Mouse (Mus musculus) kidney, postnatal 36 days (tissue): ENCODE data around the gene Amy2a4.
"Not testable (repeated sequence)": the region's sequence is repeated elsewhere in the genome, so short reads cannot be mapped to it uniquely, and the experiment has no call there.

Experiments
- DNase-seq, 2 experiments: peaks; one replicate each; pipeline ENCODE4 v3.0.0; 2021 to 2022; ENCODE audit warnings: mixed read lengths in 2 of 2

The Amy2a4 gene

DNA sequence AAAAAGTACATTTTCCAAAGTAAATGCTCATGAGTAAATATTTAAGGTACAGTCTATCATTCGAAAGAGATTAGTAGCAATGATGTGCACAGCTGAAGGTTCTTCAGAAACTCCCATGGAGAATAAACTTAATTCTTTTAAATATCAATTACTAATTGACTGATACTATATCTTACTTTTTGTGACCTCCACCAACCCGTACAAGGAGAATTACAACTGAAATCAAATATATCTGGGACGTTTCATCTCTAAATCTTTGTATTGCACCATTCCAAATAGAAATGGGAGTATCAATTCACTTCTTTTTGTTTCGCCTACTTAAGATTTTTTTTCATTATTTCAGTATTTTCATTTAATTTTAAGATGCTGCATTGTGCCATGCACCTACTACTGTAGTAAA is at the start of gene Amy2a4:
Gene Amy2a4, minus strand, starts transcription at position 101 of the 400 bp plus-strand sequence.
- not testable (repeated sequence) for DNase-seq

DNA sequence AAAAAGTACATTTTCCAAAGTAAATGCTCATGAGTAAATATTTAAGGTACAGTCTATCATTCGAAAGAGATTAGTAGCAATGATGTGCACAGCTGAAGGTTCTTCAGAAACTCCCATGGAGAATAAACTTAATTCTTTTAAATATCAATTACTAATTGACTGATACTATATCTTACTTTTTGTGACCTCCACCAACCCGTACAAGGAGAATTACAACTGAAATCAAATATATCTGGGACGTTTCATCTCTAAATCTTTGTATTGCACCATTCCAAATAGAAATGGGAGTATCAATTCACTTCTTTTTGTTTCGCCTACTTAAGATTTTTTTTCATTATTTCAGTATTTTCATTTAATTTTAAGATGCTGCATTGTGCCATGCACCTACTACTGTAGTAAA is 32.7 kb upstream of the Amy2a4 start, which contains the start of gene Amy2a3:
Gene Amy2a3, minus strand, starts transcription at position 101 of the 400 bp plus-strand sequence.
- DNase-seq: not testable (repeated sequence)

DNA sequence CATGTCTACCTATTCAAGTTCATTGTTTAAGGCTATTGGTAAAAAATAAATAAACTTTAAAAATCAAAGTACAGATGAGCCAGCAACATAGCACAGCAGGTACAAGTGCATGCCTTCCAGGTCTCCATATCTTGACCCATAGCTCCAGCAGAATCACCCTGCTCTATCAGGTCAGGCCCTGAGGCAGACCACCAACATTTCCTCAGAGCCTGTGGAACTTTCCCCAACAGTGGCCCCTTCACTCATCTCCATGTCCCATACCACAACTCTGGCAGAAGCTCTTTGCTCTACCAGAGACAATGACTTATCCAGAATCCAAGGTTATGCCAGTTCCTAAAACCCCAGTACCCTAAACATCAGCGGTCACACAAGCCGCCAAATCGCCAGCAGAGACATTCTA is 21.7 kb upstream of the Amy2a4 start:
- DNase-seq: not testable (repeated sequence)

DNA sequence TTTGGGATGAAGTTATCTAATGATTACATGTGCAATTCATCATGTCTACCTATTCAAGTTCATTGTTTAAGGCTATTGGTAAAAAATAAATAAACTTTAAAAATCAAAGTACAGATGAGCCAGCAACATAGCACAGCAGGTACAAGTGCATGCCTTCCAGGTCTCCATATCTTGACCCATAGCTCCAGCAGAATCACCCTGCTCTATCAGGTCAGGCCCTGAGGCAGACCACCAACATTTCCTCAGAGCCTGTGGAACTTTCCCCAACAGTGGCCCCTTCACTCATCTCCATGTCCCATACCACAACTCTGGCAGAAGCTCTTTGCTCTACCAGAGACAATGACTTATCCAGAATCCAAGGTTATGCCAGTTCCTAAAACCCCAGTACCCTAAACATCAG is 11.0 kb downstream of the Amy2a4 start:
- DNase-seq: not testable (repeated sequence)

DNA sequence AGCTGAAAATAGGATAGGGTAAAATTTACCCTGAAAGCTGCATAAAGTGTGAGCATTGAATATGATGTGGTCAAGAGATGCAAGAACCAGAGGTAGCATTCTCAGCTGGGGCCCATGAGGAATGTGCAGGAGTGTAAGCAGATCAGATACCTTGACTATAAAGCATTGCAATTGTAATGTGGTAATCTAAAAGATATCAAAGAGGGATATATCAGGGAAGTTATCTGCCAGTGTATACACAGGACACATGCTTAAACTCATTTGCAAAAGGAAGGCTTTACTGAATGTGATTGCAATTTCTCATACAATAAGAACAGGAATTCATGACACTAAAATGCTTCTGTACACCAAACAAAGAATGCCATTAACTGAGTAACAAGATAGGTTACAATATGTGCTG is 11.7 kb downstream of the Amy2a4 start:
- not testable (repeated sequence) for DNase-seq

DNA sequence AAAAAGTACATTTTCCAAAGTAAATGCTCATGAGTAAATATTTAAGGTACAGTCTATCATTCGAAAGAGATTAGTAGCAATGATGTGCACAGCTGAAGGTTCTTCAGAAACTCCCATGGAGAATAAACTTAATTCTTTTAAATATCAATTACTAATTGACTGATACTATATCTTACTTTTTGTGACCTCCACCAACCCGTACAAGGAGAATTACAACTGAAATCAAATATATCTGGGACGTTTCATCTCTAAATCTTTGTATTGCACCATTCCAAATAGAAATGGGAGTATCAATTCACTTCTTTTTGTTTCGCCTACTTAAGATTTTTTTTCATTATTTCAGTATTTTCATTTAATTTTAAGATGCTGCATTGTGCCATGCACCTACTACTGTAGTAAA is 32.5 kb downstream of the Amy2a4 start, which contains the start of gene Amy2a5:
Gene Amy2a5, minus strand, starts transcription at position 101 of the 400 bp plus-strand sequence.
- not testable (repeated sequence) for DNase-seq
